Mouse (Mus musculus) mouse embryonic stem cell (cell line): Measurements from ENCODE around the gene Trim71.

ENCODE experiments used
- in situ Hi-C, 2 experiments: fragments of 300-500 bp; cut with MboI; formaldehyde crosslinking; loops; 1 replicate in 1 of 2; 3 replicates in 1 of 2; pipeline ENCODE4 v1.14.3; 2019 to 2020; ENCODE audit warnings: low sequenced_read_pairs in 2 of 2, low pct_unique_long_range_greater_than_20kb in 1 of 2, mixed read lengths in 1 of 2; ENCODE audit not compliant: unreplicated experiment in 1 of 2

Gene Trim71

DNA sequence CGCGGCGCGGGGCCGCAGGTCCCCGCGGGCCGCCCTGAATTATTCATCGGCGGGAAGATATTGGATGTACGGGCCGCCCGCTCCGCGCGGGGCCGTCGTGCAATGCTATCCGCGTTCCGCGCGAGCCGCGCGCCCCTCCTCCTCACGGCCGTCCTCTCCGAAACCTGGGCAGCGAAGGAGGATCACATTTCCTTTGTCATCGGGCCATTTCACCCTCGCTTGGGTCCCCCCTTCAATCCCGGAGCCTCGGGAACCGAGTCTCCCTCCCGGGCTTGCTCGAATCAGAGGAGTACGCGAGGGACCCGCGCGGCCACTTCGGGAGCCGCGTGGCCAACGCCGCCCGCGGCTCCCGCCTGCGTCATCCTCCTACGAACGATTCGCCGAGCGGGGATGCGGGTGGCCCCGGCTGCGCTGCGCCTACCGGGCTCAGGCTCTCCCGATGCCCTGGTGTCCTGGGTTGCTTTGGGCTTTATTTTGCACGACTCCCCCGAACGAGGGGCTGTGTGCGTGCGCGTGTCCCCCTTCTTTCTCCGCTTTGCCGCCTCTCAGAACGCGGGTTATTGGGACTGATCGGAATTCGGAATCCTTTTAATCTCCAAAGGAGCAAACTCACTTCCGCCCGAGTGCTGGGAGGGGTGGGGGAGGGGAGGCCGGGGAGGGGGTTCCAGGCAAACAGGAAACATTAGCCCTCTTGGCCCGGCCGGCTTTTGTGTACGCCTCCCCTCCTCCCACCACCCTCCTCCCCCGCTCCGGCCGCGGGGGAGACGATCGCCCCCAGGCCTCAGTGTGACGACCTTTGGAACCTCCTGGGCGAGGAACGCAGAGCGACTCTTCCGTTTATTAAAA lies at the start of gene Trim71:
Gene Trim71, minus strand, starts transcription at position 609 of the 846 bp plus-strand sequence.
- in situ Hi-C loops = no loop called here

DNA sequence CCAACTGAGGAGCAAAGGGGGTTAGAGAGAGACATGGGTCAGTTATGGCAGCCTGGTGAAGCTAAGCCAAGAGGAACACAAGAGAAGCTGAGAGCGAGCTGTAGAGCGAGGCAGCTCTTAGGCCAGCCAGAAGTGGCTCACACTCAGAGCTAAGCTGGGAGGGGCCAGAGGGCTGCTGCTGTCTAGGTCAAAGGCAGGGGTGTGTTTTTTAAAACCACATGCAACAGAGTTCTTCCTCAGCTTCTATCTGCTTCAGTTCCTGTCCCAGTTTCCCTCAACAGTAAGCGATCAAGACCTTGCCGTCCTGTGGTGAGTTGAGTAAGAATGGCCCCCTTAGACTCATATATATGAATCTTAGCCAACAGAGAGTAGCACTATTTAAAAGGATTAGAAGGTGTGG lies 48.9 kb upstream of the Trim71 start:
- in situ Hi-C loops = no loop called here

DNA sequence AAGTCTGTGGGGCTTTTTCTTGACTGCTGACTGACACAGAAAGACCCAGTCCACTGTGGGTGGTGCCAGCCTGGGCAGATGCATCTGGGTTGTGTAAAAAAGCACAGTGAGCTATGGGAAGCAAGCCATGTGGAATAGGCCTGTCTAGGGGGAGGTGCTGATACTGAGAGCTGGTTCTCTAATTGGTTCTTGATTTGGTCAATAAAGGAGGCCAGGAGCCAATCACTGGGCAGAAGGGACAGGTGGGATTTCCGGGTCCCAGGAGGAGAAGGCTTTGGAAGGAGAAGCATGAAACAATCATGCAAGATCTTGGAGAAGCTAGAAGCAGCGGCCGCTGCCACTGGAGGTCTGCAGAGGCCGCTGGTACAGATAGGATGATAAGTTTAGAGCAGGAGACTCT lies 48.4 kb upstream of the Trim71 start:
- in situ Hi-C loops = no loop called here

DNA sequence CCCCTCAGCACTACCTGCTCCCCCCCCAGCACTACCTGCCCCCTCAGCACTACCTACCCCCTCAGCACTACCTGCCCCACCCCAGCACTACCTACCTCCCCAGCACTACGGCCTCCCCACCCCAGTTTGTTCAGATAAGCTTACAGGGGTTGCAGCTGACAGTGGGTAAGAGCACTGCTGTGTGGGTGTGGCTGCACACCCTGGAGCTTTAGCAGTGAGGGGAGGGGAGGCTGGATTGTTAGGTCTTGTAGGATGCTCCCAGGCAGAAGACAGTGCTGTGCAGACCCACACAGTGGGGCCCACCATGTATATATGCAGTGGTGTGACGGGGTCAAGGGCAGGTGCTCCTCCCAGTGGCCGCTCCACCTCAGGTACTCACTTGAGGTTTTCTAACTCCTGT lies 46.1 kb upstream of the Trim71 start:
- in situ Hi-C loops = no loop called here

DNA sequence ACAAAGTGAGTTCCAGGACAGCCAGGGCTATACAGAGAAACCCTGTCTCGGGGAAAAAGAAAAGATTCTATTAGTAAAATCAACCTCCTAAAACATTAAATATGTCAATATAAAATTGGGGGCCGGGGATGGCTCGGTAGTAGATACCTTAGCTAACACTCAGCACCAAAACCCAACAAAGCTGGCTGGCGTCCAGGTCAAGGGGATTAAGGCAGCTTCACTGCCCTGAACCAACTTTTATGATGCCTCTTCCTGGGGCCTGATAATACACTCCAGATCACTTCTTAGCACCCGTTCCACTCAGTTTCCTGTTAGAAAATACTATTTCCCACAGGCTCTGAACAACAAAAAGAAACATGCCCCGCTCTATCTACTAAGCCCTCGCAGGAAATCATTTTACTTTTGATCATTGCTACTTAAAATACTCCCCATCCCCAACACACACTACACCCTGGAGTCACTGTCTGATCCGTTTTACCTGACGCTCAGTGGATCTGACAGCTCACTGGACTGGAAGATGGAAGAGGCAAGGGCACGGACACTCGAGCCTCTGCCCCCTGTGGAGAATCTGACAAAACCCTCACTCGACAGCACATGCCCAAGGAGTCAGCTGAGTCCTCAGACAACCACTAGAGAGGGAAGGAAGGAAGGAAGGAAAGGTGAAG lies 39.8 kb upstream of the Trim71 start:
- in situ Hi-C loops = no loop called here

DNA sequence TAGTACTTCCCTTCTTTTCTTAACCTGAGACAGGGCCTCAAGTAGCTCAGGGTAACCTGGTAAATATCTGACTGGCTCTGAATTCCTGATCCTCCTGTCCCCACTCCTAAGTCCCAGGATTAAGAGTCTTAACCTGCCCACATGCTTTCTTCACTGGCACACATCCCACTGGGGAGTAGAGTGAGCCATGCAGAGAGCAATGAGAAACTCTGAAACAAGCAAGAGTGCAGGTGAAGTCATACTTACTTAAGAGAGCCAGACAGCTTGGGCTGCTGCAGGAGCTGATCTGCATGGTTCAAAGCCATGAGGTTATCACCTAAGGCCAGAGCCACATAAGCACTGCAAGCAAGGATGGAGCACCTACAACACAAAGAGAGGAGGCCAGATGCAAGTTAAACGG lies 36.9 kb upstream of the Trim71 start:
- in situ Hi-C loops = no loop called here

DNA sequence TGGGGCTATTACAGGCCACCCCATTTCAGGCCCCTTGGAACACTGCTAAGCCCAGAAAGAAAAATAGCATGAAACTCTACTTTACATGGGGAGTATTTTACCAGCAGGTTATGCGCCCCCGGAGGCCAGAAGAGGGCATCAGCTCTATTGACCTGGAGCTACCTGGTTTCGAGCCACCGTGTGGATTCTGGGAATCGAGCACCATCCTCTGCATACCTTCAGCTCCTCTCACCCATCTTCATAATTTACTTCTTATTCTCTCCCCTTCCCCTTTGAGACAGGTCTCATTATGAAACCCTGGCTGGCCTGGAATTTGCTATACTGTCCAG lies 20.8 kb upstream of the Trim71 start:
- in situ Hi-C loops = loop anchor here in 1 of 2 experiments (10.0 kb wide), 1 partner anchor 170 kb away; no protein-coding TSS in a partner anchor

DNA sequence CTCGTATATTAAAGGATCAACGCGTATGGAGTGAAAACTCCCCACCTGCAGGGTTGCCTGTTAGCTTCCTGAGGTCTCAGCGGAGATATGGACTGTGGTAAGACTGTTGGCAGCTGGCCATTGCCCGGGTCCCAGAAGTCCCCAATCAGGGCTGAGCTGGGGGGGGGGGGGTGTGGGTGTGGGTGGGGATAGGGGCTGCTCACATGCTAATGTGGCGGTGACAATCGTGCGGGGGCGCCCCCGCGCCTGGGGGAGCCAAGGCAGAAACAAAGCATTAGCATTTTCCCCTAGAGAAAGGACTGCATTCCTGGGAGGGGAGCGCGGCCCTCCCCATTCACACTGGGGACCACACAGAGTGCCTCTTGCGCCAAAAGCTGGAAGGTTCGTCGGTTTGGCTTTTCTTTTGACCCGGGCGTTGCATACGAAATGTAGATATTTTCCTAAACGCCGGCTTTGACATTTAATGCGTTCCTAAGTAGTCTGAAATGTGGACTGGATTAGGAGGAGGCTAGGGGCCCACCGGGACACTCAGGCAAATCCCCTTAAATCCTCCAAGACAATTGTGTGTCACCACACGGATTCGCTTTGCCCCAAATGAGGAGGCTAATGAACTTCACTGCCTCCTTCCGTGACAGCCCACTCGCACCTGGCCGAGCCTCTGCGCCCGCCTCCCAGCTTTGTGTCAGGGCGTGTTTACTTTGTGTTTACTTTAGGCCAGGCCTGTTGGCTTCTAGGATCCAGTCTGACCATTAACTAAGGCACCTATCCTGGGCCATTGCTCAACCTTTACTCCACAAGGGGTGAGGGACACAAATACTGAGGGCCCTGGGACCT lies 20.2 kb upstream of the Trim71 start:
- in situ Hi-C loops = loop anchor here (5.0 to 10.0 kb wide), 2 partner anchors 82 to 170 kb away; partner anchors contain the start of gene Ccr4 (in 2 of the 2)

DNA sequence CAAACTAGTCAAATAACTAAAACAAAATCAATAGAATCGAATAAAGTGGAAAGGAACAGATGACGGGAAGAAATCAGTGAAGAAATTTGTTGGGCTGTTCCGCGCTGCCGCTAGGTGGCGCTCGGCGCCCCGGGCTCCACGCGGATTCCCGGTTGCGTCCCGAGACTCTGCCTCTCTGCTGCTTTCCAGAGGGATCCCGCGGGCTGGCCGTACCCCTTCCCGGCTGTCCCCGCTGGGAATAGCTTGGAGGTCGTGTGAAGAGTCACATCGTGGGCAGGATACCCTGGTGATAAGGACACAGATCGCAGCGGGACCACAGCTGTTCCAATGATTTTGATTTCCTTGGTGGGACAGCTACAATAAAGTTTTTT lies 19.6 kb upstream of the Trim71 start:
- in situ Hi-C loops = loop anchor here (5.0 to 10.0 kb wide), 2 partner anchors 81 to 169 kb away; partner anchors contain the start of gene Ccr4 (in 2 of the 2)

DNA sequence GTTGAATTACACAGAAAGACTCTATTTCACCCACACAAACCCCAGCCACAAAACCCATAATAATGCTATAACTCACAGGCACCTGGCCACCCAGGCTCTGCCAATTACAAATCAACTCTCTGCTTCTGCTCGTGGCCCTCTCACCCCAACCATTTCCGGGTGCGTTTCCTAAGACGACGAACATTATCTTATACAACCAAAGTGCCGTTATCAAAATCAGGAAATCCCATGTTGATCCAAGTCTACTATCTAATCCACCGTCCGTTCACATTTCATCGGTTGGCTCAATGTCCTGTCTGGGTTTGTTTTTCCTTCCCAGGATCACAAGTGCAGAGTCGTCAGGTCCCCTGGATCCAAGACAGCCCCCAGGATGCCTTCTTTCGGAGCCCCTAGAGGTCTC lies 14.5 kb upstream of the Trim71 start:
- in situ Hi-C loops = loop anchor here in 1 of 2 experiments (10.0 kb wide), 1 partner anchor 54 kb away; no protein-coding TSS in a partner anchor

DNA sequence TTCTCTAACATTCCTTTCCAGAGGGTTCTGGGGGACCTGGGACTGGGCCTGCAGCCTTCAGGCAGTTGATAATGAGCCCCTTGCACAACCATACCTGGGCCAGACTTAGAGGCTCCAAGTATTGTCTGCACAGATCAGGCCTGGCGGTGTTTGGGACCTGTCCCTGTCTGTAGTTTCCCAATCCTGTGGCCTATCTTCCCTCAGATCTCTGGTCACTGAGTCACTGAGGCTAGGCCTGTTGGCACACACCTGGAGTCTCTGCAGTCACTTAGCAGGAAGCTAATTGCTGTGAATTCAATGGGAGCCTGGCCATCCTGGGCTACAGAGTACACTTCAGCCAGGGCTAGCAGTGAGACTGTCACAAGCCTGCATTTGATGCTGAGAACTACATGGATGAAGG lies 11.8 kb upstream of the Trim71 start:
- in situ Hi-C loops = loop anchor here in 1 of 2 experiments (10.0 kb wide), 1 partner anchor 51 kb away; no protein-coding TSS in a partner anchor

DNA sequence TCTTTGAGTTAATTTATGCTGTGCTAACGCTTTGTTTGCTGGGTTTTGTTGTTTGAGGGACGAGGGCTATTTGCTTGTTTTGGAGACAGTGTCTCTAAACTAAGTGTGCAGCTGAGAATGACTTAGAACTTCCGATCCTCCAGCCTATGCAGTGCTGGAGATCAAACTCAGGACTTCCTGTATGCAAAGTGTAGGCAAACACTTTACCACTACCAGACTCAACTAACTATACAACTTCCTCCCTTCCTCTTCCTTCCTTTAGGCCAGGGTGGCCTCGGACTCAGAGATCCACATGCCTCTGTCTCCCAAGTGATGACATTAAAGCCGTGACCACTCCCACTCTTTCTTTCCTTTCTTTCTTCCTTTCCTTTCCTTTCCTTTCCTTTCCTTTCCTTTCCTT lies 9.4 kb upstream of the Trim71 start:
- in situ Hi-C loops = loop anchor here in 1 of 2 experiments (10.0 kb wide), 1 partner anchor 49 kb away; no protein-coding TSS in a partner anchor

DNA sequence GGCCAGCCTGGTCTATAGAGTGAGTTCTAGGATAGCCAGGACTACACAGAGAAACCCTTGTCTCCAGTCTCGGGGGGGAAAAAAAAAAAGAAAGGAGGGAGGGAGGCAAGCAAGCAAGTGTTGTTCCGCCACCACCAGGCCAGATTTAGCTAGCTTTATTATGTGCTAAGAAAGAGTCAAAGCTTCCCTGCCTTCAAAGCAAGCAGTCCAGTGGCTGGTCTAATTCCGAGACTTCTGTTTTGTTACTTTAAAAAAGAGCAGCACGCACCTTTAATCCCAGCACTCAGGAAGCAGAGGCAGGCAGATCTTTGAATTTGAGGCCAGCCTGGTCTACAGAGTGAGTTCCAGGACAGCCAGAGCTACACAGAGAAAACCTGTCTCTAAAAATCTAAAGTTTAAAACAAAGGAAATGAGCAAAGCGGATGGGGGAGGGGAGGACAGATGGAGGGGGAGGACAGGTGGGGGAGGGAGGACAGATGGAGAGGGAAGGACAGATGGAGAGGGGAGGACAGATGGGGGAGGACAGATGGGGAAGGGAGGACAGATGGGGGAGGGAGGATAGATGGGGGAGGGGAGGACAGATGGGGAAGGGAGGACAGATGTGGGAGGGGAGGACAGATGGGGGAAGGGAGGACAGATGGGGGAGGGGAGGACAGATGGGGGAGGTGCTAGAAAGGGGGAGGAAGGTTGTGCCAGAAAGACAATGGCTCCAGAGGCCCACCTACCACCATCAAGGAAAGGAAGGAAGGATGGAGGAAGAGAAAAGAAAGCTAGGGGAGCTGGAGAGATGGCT lies 4.7 kb upstream of the Trim71 start:
- in situ Hi-C loops = no loop called here

DNA sequence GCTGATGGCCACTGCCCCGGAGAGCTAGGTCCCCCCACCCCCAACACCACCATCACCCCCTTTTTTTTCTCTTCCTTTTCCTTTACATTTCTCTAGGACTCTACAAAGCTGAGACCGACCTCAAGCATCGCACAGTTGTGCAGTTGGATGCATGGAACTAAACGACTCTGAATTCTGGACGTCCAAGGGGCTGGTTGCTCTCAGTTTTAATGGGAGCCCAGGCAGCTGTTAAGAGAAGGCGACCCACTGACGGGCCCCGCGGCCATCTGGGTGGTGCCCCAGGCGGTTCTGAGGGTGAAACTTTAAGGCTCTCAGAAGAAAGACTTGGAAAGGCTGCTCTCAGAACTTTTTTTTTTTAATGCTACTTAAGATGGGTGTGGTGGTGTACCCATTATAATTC lies 498 bp upstream of the Trim71 start:
- in situ Hi-C loops = no loop called here

DNA sequence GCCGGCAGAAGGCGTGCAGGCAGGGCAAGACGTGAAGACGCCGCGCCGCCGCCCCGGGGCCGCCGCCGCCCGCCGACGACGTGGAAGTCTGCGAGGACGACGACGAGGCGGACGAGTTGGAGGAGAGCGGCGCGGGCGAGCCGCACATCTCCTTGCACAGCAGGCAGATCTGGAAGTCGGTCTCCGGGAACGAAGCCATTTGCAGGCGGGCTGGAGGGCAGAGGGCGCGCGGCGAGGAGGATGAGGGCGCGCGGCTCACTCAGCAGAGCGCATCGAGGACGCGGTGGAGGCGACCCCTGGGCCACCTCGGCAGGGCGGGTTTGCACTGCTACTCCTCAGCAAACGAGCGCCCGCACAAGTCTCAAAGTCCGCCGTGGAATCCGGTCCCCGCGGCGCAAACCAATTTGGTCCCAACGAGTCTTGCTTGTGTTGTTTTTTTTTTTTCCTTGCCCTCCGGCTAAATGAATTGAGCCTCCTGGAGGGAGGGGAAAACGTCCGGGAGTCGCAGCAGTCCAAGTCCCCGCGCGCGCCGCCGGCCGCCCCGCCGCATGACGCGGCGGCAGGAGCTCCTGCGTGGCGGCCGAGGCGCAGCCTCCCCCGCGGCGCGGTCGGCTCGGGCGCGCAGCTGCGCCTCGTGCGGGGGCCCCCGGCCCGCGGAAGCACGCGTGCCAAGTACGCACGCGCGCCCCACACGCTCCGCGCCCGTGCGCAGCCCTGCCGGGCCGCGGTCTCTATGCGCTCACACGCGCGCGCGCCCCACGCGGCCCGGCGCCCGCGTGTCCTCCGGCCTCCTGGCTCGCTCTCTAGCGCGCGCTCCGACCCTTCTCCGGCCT lies 1.0 kb downstream of the Trim71 start:
- in situ Hi-C loops = no loop called here

DNA sequence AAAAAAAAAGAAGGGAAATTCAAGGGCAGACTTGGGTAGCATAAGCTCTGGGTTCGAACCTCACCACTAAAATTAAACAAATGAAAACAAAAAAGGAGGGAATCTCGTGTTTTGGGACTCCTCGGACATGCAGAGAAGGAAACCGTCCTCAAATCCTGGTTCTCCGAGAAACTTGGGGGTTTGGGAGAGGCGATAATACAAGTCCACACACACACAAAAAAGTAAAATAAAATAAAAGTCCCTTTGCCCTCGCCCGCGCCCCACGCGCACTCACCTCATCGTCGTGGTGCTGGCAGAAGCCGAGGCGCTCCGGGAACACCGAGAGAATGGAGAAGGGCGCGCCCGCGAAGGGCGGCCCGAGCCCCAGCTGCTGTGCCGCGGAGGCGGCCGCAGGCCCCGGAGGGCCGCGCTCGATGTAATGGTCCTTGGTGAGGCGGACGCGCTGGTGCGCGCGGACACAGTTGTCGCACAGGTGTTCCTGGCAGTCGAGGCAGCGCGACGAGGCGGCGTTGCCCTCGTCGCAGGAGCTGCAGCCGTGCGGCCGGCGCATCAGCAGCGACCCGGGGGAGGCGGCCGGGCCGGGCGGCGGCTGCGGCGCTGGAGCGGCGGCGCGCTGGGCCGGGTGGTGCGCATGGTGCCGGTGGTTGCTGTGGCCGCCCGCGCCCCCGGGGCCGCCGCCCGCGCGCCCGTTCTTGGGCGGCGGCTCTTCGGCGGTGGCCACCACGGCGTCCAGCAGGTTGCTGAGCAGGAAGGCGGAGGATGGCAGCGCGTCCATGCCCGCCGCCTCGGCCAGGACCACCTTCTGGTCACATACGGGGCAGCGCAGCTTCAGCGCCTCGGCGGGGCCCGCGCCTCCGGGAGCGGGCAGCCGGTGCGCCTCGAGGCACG lies 1.9 kb downstream of the Trim71 start:
- in situ Hi-C loops = no loop called here

DNA sequence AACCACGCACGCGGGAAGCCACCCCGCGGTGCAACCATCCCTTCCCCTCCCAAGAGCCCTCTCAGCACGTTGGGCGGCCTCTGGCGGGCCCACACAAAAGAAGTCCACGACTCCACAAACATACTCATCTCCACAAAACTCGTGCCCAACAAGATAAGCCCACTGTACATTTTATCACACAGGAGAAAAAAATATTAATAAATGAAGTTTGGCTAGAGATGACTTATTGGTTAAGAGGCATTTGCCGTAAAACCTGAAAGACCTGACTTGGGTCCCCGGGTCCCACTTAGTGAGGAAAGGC lies 2.5 kb downstream of the Trim71 start:
- in situ Hi-C loops = no loop called here
